In genomic region chr1:34140686-34141085, GRCm38 (mm10) we compare ENCODE assay signal across 11 mouse cellular contexts.
A peak's percentile ranks its signal among the peaks of the same experiment; 100 is the strongest.
DNase-seq lines count a peak whose midpoint lies in the region; ATAC-seq and TF ChIP-seq lines count a peak whose summit lies in the region.
"Had no signal": no experiment of that assay in that cellular context is flagged by ENCODE, and none has a peak within 500 bp of the region (broad histone marks: within the 10 kb centered on the region; RNA-seq: fewer than 3 reads in every experiment).

No protein-coding gene starts in this region.

- intact Hi-C loops in heart, postnatal 10 days (cut with DNase I) = no loop called here

- DNase-seq in heart, adult 8-10 months (ENCODE audit: low spot score) = no peak
- DNase-seq in ES-CJ7 (ENCODE audit: low read depth, low spot score) = peak; percentile 66
- peak; percentile 56 for DNase-seq in brain, embryonic 14.5 days (ENCODE audit: low read depth)
- DNase-seq in heart, postnatal 10 days = peak; percentile 45 to 54
- no peak for DNase-seq in ovary, postnatal 14 days (ENCODE audit: low spot score)
- no peak for DNase-seq in left cerebral cortex, adult 11 months (ENCODE audit: low spot score)
- no peak for DNase-seq in urinary bladder, postnatal 10 days (ENCODE audit: low spot score)
- DNase-seq: spleen, adult 18-20 months had no signal

- H3K9ac ChIP-seq in heart, embryonic 16.5 days (ENCODE audit: low read length) = no peak overlapping the region
- H3K9ac ChIP-seq: embryonic facial prominence, embryonic 12.5 days had no signal

- H3K27me3 ChIP-seq in heart, embryonic 16.5 days (ENCODE audit: control insufficient read depth, insufficient read depth, low read length) = no peaks in the 10 kb centered on the region
- H3K27me3 ChIP-seq: embryonic facial prominence, embryonic 12.5 days had no signal

- no peak overlapping the region for H3K4me3 ChIP-seq in heart, embryonic 16.5 days (ENCODE audit: low read length)
- H3K4me3 ChIP-seq: embryonic facial prominence, embryonic 12.5 days had no signal

- peak overlapping the region; percentile 64 for H3K27ac ChIP-seq in heart, embryonic 16.5 days (ENCODE audit: low read length)
- H3K27ac ChIP-seq: embryonic facial prominence, embryonic 12.5 days had no signal

- TF ChIP-seq CTCF in brain, embryonic 14.5 days (IDR thresholded peaks at IDR 0.05; ENCODE audit: borderline replicate concordance, extremely low read depth, insufficient read depth, insufficient read length) = no peak

- WGBS in heart, embryonic 16.5 days = 37% methylated on average over 3 of the region's 3 CpGs

- no peaks in the 10 kb centered on the region for H3K9me3 ChIP-seq in heart, embryonic 16.5 days (replicated peaks; ENCODE audit: control insufficient read depth, low read length)
- H3K9me3 ChIP-seq: embryonic facial prominence, embryonic 12.5 days; G1E had no signal

- H3K4me1 ChIP-seq in heart, embryonic 16.5 days (ENCODE audit: control insufficient read depth, insufficient read depth, low read length) = peaks cover 32% of the 10 kb centered on the region

- no peak for TF ChIP-seq POLR2A in brain, embryonic 14.5 days (IDR thresholded peaks at IDR 0.05; ENCODE audit: borderline replicate concordance, extremely low read depth, insufficient read depth, insufficient read length, poor library complexity, severe bottlenecking)

- peaks cover 4% of the 10 kb centered on the region; the same call in 1 of the 2 replicates for H3K36me3 ChIP-seq in heart, embryonic 16.5 days (ENCODE audit: control insufficient read depth, insufficient read depth)
- H3K36me3 ChIP-seq: embryonic facial prominence, embryonic 12.5 days; G1E had no signal

- no peak overlapping the region; the same call in 1 of the 2 replicates for H3K4me2 ChIP-seq in heart, embryonic 16.5 days (ENCODE audit: low read depth, low read length)
- H3K4me2 ChIP-seq: embryonic facial prominence, embryonic 12.5 days had no signal

- no peak for ATAC-seq in heart, embryonic 16.5 days (replicated peaks; ENCODE audit: extremely low read depth, insufficient read depth, low FRiP score)

Comparison
In these comparisons a context has a peak if more than half of its experiments do, and no peak if none do; other contexts are left out.
1. DNase-seq: peak in ES-CJ7 (single experiment), brain, embryonic 14.5 days (single experiment) and heart, postnatal 10 days (2 of 2); none in heart, adult 8-10 months (single experiment), ovary, postnatal 14 days (single experiment), left cerebral cortex, adult 11 months (single experiment) and urinary bladder, postnatal 10 days (single experiment).